Mouse (Mus musculus) forebrain, embryonic 15.5 days (tissue): ENCODE measurements at regions not wholly inside any gene's neighbourhood (a gene's known extent, or its start where the extent isn't known, plus 50 kb on each side); places are given as distances from the start of the nearest gene placed in this dataset.

Source experiments
- ATAC-seq: fragments of 200-750 bp; cut with Nextera tagmentation; replicated peaks from 2 replicates; pipeline ENCODE4 v1.8.0; 2017; ENCODE audit warnings: mild to moderate bottlenecking, moderate TSS enrichment, moderate library complexity
- H3K27ac ChIP-seq: fragments of 300-500 bp; sonication (generic); replicated peaks from 2 replicates; pipeline ENCODE4 v1.5.1; 2015; ENCODE audit warnings: mild to moderate bottlenecking, inconsistent platforms
- H3K27me3 ChIP-seq: fragments of 300-500 bp; sonication (generic); 2 replicates; pipeline ENCODE4 v1.6.1; 2015; ENCODE audit warnings: inconsistent platforms
- H3K36me3 ChIP-seq: fragments of 300-500 bp; sonication (generic); 2 replicates; pipeline ENCODE4 v1.6.1; 2015; ENCODE audit warnings: mild to moderate bottlenecking, inconsistent platforms
- H3K4me1 ChIP-seq: fragments of 300-500 bp; sonication (generic); 2 replicates; pipeline ENCODE4 v1.6.1; 2015; ENCODE audit warnings: inconsistent platforms
- H3K4me2 ChIP-seq: fragments of 300-500 bp; sonication (generic); replicated peaks from 2 replicates; pipeline ENCODE4 v1.6.1; 2015; ENCODE audit warnings: mild to moderate bottlenecking, inconsistent platforms
- H3K4me3 ChIP-seq: fragments of 300-500 bp; sonication (generic); 2 replicates; pipeline ENCODE4 v1.5.1; 2015; ENCODE audit warnings: mild to moderate bottlenecking, inconsistent platforms
- H3K9ac ChIP-seq: fragments of 300-500 bp; sonication (generic); replicated peaks from 2 replicates; pipeline ENCODE4 v1.6.1; 2015; ENCODE audit warnings: mild to moderate bottlenecking, inconsistent platforms
- H3K9me3 ChIP-seq: fragments of 300-500 bp; sonication (generic); 2 replicates; pipeline ENCODE4 v1.6.1; 2016; ENCODE audit warnings: inconsistent platforms
- WGBS: fragments of 180-500 bp; shearing (Covaris S2); methylation state at CpG from one replicate; pipeline ENCODE4 v1.1.7; 2015; ENCODE audit warnings: mixed read lengths; 5-methylcytosine and 5-hydroxymethylcytosine counted together

GRCm38 (mm10) chr6:11796361-11796760 lies 110.9 kb downstream of the Ndufa4 start:
- H3K27ac ChIP-seq: no peak overlapping the region
- no peak overlapping the region for H3K9ac ChIP-seq
- WGBS: 79% methylated on average over 3 of the region's 3 CpGs
- no peak for ATAC-seq
- H3K4me3 ChIP-seq: no peak overlapping the region
- no peaks in the 10 kb centered on the region for H3K9me3 ChIP-seq
- no peak overlapping the region for H3K4me2 ChIP-seq
- H3K36me3 ChIP-seq: no peaks in the 10 kb centered on the region
- H3K27me3 ChIP-seq: no peaks in the 10 kb centered on the region
- H3K4me1 ChIP-seq: no peaks in the 10 kb centered on the region

- no peaks in the 10 kb centered on the region for H3K4me1 ChIP-seq
- H3K36me3 ChIP-seq: no peaks in the 10 kb centered on the region
- 35% methylated on average over 8 of the region's 8 CpGs for WGBS
- ATAC-seq: peak; percentile 83
- no peak overlapping the region for H3K4me3 ChIP-seq
- no peak overlapping the region for H3K4me2 ChIP-seq
- H3K9ac ChIP-seq: no peak overlapping the region
- no peaks in the 10 kb centered on the region for H3K9me3 ChIP-seq
- no peak overlapping the region for H3K27ac ChIP-seq
- no peaks in the 10 kb centered on the region for H3K27me3 ChIP-seq
Observed at GRCm38 (mm10) chr6:11793366-11793765, 113.9 kb downstream of the Ndufa4 start.

GRCm38 (mm10) chr6:11792186-11792585 lies 115.1 kb downstream of the Ndufa4 start:
- Histone ChIP-seq H3K4me1 (no peaks in the 10 kb centered on the region), H3K27me3 (no peaks in the 10 kb centered on the region), H3K4me3 (no peak overlapping the region), H3K9me3 (no peaks in the 10 kb centered on the region), H3K27ac (no peak overlapping the region), H3K9ac (no peak overlapping the region), H3K36me3 (no peaks in the 10 kb centered on the region), H3K4me2 (no peak overlapping the region)
- WGBS: 97% methylated on average over 3 of the region's 3 CpGs
- no peak for ATAC-seq

GRCm38 (mm10) chr6:11791056-11791455 lies 116.2 kb downstream of the Ndufa4 start:
- H3K9ac ChIP-seq: no peak overlapping the region
- 77% methylated on average over 3 of the region's 3 CpGs for WGBS
- ATAC-seq: no peak

GRCm38 (mm10) chr6:11773992-11774391 lies 133.3 kb downstream of the Ndufa4 start:
- Histone ChIP-seq H3K27me3 (no peaks in the 10 kb centered on the region), H3K9ac (no peak overlapping the region), H3K36me3 (no peaks in the 10 kb centered on the region), H3K4me2 (no peak overlapping the region), H3K4me1 (no peaks in the 10 kb centered on the region), H3K27ac (no peak overlapping the region), H3K4me3 (no peak overlapping the region), H3K9me3 (no peaks in the 10 kb centered on the region)
- WGBS: 82% methylated on average over 3 of the region's 3 CpGs
- no peak for ATAC-seq

More at GRCm38 (mm10) chr6:11791056-11791455, 116.2 kb downstream of the Ndufa4 start:
- Histone ChIP-seq H3K27ac (no peak overlapping the region), H3K36me3 (no peaks in the 10 kb centered on the region), H3K27me3 (no peaks in the 10 kb centered on the region), H3K4me3 (no peak overlapping the region), H3K4me2 (no peak overlapping the region), H3K4me1 (no peaks in the 10 kb centered on the region), H3K9me3 (no peaks in the 10 kb centered on the region)

GRCm38 (mm10) chr6:11762912-11763311 lies 144.4 kb downstream of the Ndufa4 start:
- no peaks in the 10 kb centered on the region for H3K4me1 ChIP-seq
- H3K9me3 ChIP-seq: no peaks in the 10 kb centered on the region
- no peaks in the 10 kb centered on the region for H3K36me3 ChIP-seq
- ATAC-seq: no peak
- H3K27me3 ChIP-seq: no peaks in the 10 kb centered on the region
- no peak overlapping the region for H3K27ac ChIP-seq
- H3K4me3 ChIP-seq: no peak overlapping the region
- H3K4me2 ChIP-seq: no peak overlapping the region
- H3K9ac ChIP-seq: no peak overlapping the region

- Histone ChIP-seq H3K36me3 (no peaks in the 10 kb centered on the region), H3K9me3 (no peaks in the 10 kb centered on the region), H3K27ac (no peak overlapping the region), H3K4me1 (no peaks in the 10 kb centered on the region), H3K4me3 (no peak overlapping the region), H3K27me3 (no peaks in the 10 kb centered on the region), H3K4me2 (no peak overlapping the region), H3K9ac (no peak overlapping the region)
- ATAC-seq: no peak
- 93% methylated on average over 4 of the region's 4 CpGs for WGBS
Observed at GRCm38 (mm10) chr6:11737667-11738066, 169.6 kb downstream of the Ndufa4 start.

- no peak for ATAC-seq
Observed at GRCm38 (mm10) chr6:11731126-11731525, 176.2 kb downstream of the Ndufa4 start.

GRCm38 (mm10) chr6:11730667-11731066 lies 176.6 kb downstream of the Ndufa4 start:
- ATAC-seq: no peak
- H3K36me3 ChIP-seq: no peaks in the 10 kb centered on the region
- H3K9ac ChIP-seq: no peak overlapping the region
- no peak overlapping the region for H3K4me3 ChIP-seq
- H3K27ac ChIP-seq: no peak overlapping the region
- H3K4me1 ChIP-seq: no peaks in the 10 kb centered on the region
- no peak overlapping the region for H3K4me2 ChIP-seq
- WGBS: 55% methylated on average over 2 of the region's 2 CpGs
- H3K9me3 ChIP-seq: no peaks in the 10 kb centered on the region
- H3K27me3 ChIP-seq: no peaks in the 10 kb centered on the region

More at GRCm38 (mm10) chr6:11731126-11731525, 176.2 kb downstream of the Ndufa4 start:
- no peak overlapping the region for H3K4me2 ChIP-seq
- H3K9ac ChIP-seq: no peak overlapping the region
- no peaks in the 10 kb centered on the region for H3K9me3 ChIP-seq
- no peak overlapping the region for H3K27ac ChIP-seq
- no peaks in the 10 kb centered on the region for H3K36me3 ChIP-seq
- no peaks in the 10 kb centered on the region for H3K4me1 ChIP-seq
- no peaks in the 10 kb centered on the region for H3K27me3 ChIP-seq
- H3K4me3 ChIP-seq: no peak overlapping the region

GRCm38 (mm10) chr6:11727806-11728205 lies 179.5 kb downstream of the Ndufa4 start:
- Histone ChIP-seq H3K9me3 (no peaks in the 10 kb centered on the region), H3K27ac (no peak overlapping the region), H3K4me3 (no peak overlapping the region), H3K4me1 (no peaks in the 10 kb centered on the region), H3K36me3 (no peaks in the 10 kb centered on the region), H3K4me2 (no peak overlapping the region), H3K27me3 (no peaks in the 10 kb centered on the region), H3K9ac (no peak overlapping the region)
- ATAC-seq: no peak
- 83% methylated on average over 1 of the region's 1 CpGs for WGBS

- Histone ChIP-seq H3K9me3 (no peaks in the 10 kb centered on the region), H3K27ac (peak overlapping the region; percentile 46; the same call in 1 of the 2 replicates), H3K27me3 (no peaks in the 10 kb centered on the region), H3K36me3 (no peaks in the 10 kb centered on the region), H3K4me3 (no peak overlapping the region), H3K4me1 (no peaks in the 10 kb centered on the region), H3K4me2 (no peak overlapping the region), H3K9ac (no peak overlapping the region)
- ATAC-seq: 0 out of 2 replicates have a peak, but pooled peaks have one; percentile 26
- 61% methylated on average over 5 of the region's 5 CpGs for WGBS
Observed at GRCm38 (mm10) chr6:11727370-11727769, 179.9 kb downstream of the Ndufa4 start.

GRCm38 (mm10) chr6:11723519-11723918 lies 183.8 kb downstream of the Ndufa4 start:
- no peaks in the 10 kb centered on the region for H3K27me3 ChIP-seq
- ATAC-seq: no peak
- no peak overlapping the region for H3K4me3 ChIP-seq
- no peaks in the 10 kb centered on the region for H3K4me1 ChIP-seq
- H3K4me2 ChIP-seq: no peak overlapping the region
- H3K9me3 ChIP-seq: no peaks in the 10 kb centered on the region
- H3K9ac ChIP-seq: no peak overlapping the region
- WGBS: 86% methylated on average over 2 of the region's 2 CpGs
- H3K36me3 ChIP-seq: no peaks in the 10 kb centered on the region
- H3K27ac ChIP-seq: no peak overlapping the region

GRCm38 (mm10) chr6:11720274-11720673 lies 187.0 kb downstream of the Ndufa4 start:
- H3K9me3 ChIP-seq: no peaks in the 10 kb centered on the region
- H3K36me3 ChIP-seq: no peaks in the 10 kb centered on the region
- no peak for ATAC-seq
- no peak overlapping the region for H3K9ac ChIP-seq
- no peaks in the 10 kb centered on the region for H3K4me1 ChIP-seq
- 89% methylated on average over 4 of the region's 4 CpGs for WGBS
- no peak overlapping the region for H3K4me2 ChIP-seq
- no peaks in the 10 kb centered on the region for H3K27me3 ChIP-seq
- H3K4me3 ChIP-seq: no peak overlapping the region
- no peak overlapping the region for H3K27ac ChIP-seq
